8 mouse cellular contexts compared by ENCODE assay signal in the genomic region with DNA sequence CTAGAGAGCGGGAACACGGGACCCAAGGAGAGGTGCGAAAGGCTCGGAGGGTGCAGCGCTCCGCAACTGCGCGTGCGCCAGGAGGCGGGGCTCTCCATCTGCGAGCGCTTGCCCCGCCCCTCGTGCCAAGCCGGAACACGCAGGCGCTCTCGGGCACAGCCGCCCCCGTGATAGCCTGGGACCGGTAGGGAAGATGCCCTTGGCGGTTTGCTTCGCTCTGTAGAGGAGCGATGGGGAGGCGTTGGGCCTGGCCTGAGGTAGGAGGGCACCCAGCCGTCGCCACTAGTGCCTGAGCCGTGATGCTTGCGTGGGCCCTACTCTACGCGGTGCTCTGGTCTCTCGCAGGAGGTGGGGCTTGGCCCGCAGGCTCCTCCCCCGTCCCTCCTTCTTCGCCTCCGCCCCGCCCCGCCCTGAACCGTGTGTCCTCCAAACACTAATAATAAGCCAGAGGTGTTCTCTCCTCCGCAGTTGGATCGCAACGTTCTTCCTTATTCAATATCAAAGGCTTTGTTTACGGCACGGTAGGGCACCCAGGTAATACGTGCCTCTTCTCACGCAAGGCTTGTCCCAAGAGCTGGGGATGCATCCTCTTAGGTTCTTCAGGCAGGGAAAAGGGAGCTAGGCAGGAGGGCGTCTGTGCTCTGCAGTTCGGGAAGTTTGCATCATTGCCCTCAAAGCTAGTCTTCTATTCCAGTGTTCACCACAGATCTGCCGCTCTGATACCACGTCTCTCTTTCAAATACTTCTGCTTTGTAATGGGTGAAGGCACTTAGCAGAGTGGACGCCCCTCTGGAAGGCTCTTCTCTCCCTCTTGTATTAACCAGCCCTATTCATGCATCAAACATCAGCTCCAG. TPM values are rescaled to one million over a fixed set of nuclear protein-coding genes. Genes with fewer than 3 reads are reported as not detected.
A peak's percentile ranks its signal among the peaks of the same experiment; 100 is the strongest.
DNase-seq lines count a peak whose midpoint lies in the region; ATAC-seq and TF ChIP-seq lines count a peak whose summit lies in the region.

A gene (plus strand): TSS at position 123 of the 854 bp plus-strand sequence.

- peaks cover 38% of the 10 kb centered on the region for H3K27me3 ChIP-seq in forebrain, embryonic 14.5 days (replicated peaks; ENCODE audit: control insufficient read depth, insufficient read depth, low read length)
- H3K27me3 ChIP-seq in liver, postnatal 0 days (ENCODE audit: insufficient read depth, low read length): peaks cover 43% of the 10 kb centered on the region
- H3K27me3 ChIP-seq in neural tube, embryonic 13.5 days: peaks cover 44% of the 10 kb centered on the region

- H3K9me3 ChIP-seq in ES-E14 (ENCODE audit: control insufficient read depth, insufficient read depth, low read depth, low read length): no peaks in the 10 kb centered on the region
- no peaks in the 10 kb centered on the region for H3K9me3 ChIP-seq in forebrain, embryonic 14.5 days (replicated peaks; ENCODE audit: control insufficient read depth, low read length)
- no peaks in the 10 kb centered on the region for H3K9me3 ChIP-seq in liver, postnatal 0 days (ENCODE audit: low read length)
- no peaks in the 10 kb centered on the region for H3K9me3 ChIP-seq in neural tube, embryonic 13.5 days

- TF ChIP-seq CTCF in liver, postnatal 0 days (IDR thresholded peaks at IDR 0.05; ENCODE audit: low read depth): no peak; the same call in 1 of the 2 replicates

- under 1% methylated on average over 51 of the region's 51 CpGs for WGBS in forebrain, embryonic 14.5 days
- 3% methylated on average over 51 of the region's 51 CpGs for WGBS in liver, postnatal 0 days (ENCODE audit: insufficient replicate concordance)
- WGBS in neural tube, embryonic 13.5 days: under 1% methylated on average over 51 of the region's 51 CpGs

- intact Hi-C loops in heart, postnatal 14 days (cut with DNase I): no loop called here

- DNase-seq in ES-E14 (ENCODE audit: low read depth, low spot score): peak; percentile 87
- DNase-seq in cerebellum, adult 11 months: peak; percentile 91
- peak; percentile 95 for DNase-seq in forebrain, embryonic 14.5 days (ENCODE audit: low spot score)
- DNase-seq in heart, postnatal 14 days: peak; percentile 90 to 91
- DNase-seq in layer of hippocampus, adult 11-12 months (ENCODE audit: low spot score): peak; percentile 91
- DNase-seq in liver, postnatal 0 days: peak; percentile 97
- peak; percentile 86 for DNase-seq in telencephalon, adult 2 months (ENCODE audit: low read depth, low spot score)

- peak within 1 kb of the TSS; percentile 56; the same call in 1 of the 2 replicates for H3K27ac ChIP-seq in ES-E14 (ENCODE audit: insufficient read depth, low read depth, low read length, poor library complexity, severe bottlenecking)
- peak within 1 kb of the TSS; percentile 63; the same call in 1 of the 2 replicates for H3K27ac ChIP-seq in forebrain, embryonic 14.5 days (ENCODE audit: low read depth, low read length)
- peak within 1 kb of the TSS; percentile 69 for H3K27ac ChIP-seq in liver, postnatal 0 days (ENCODE audit: low read depth)
- peak within 1 kb of the TSS; percentile 92 for H3K27ac ChIP-seq in neural tube, embryonic 13.5 days (replicated peaks)

- H3K36me3 ChIP-seq in ES-E14 (ENCODE audit: control insufficient read depth, insufficient read depth, low read length, poor library complexity, severe bottlenecking): no peaks in the 10 kb centered on the region
- no peaks in the 10 kb centered on the region for H3K36me3 ChIP-seq in forebrain, embryonic 14.5 days (ENCODE audit: control insufficient read depth, insufficient read depth, low read length)
- no peaks in the 10 kb centered on the region for H3K36me3 ChIP-seq in liver, postnatal 0 days (replicated peaks; ENCODE audit: insufficient read depth, low read length)
- no peaks in the 10 kb centered on the region for H3K36me3 ChIP-seq in neural tube, embryonic 13.5 days

- peak; percentile 98 for ATAC-seq in forebrain, embryonic 14.5 days
- peak; percentile 99 for ATAC-seq in liver, postnatal 0 days
- peak; percentile 98 for ATAC-seq in neural tube, embryonic 13.5 days (ENCODE audit: low read depth)

- H3K4me2 ChIP-seq in forebrain, embryonic 14.5 days (ENCODE audit: low read length): peak within 1 kb of the TSS; percentile 48
- peak within 1 kb of the TSS; percentile 93 for H3K4me2 ChIP-seq in liver, postnatal 0 days (ENCODE audit: low read depth, low read length)
- H3K4me2 ChIP-seq in neural tube, embryonic 13.5 days: peak within 1 kb of the TSS; percentile 71

- peaks cover 0 to 4% of the 10 kb centered on the region in 2 experiments; a peak in 1 of 4 replicates for H3K4me1 ChIP-seq in ES-E14 (ENCODE audit: control insufficient read depth in 2 of 2, insufficient read depth in 2 of 2, low read length in 2 of 2, poor library complexity in 1 of 2)
- no peaks in the 10 kb centered on the region for H3K4me1 ChIP-seq in forebrain, embryonic 14.5 days (ENCODE audit: control insufficient read depth, insufficient read depth, low read length)
- peaks cover 14% of the 10 kb centered on the region for H3K4me1 ChIP-seq in liver, postnatal 0 days (ENCODE audit: insufficient read depth)
- peaks cover 11% of the 10 kb centered on the region; the same call in 1 of the 2 replicates for H3K4me1 ChIP-seq in neural tube, embryonic 13.5 days (replicated peaks)

- TF ChIP-seq EP300 in liver, postnatal 0 days (IDR thresholded peaks at IDR 0.05; ENCODE audit: low read depth): no peak

- in situ Hi-C loops in ES-E14 (cut with MboI; ENCODE audit: low sequenced_read_pairs in 2 of 2, unreplicated experiment in 2 of 2): no loop called here

- H3K4me3 ChIP-seq in ES-E14 (ENCODE audit: insufficient read depth in 1 of 2, low read depth in 1 of 2, low read length in 2 of 2, poor library complexity in 1 of 2, severe bottlenecking in 1 of 2): peak within 1 kb of the TSS; percentile 94 to 96
- peak within 1 kb of the TSS; percentile 56 for H3K4me3 ChIP-seq in forebrain, embryonic 14.5 days (ENCODE audit: low read depth, low read length)
- H3K4me3 ChIP-seq in liver, postnatal 0 days (ENCODE audit: low read depth, low read length): peak within 1 kb of the TSS; percentile 65
- peak within 1 kb of the TSS; percentile 67 for H3K4me3 ChIP-seq in neural tube, embryonic 13.5 days

- H3K9ac ChIP-seq in ES-E14 (ENCODE audit: insufficient read depth, low read depth, low read length, poor library complexity, severe bottlenecking): peak within 1 kb of the TSS; percentile 94
- peak within 1 kb of the TSS; percentile 71 for H3K9ac ChIP-seq in forebrain, embryonic 14.5 days (ENCODE audit: low read length)
- peak within 1 kb of the TSS; percentile 73 for H3K9ac ChIP-seq in liver, postnatal 0 days (replicated peaks)
- H3K9ac ChIP-seq in neural tube, embryonic 13.5 days: peak within 1 kb of the TSS; percentile 81

TF ChIP-seq in ES-E14, 5 proteins besides CTCF, POLR2A, EP300 and RAD21:
- no peak for TF ChIP-seq CHD2 (IDR thresholded peaks at IDR 0.05; ENCODE audit: low read depth, low read length)
- no peak for TF ChIP-seq ZNF384 (IDR thresholded peaks at IDR 0.05; ENCODE audit: low read depth, low read length)
- no peak for TF ChIP-seq ZC3H11A (IDR thresholded peaks at IDR 0.05; ENCODE audit: borderline replicate concordance, low read depth, low read length)
- TF ChIP-seq HCFC1 (IDR thresholded peaks at IDR 0.05; ENCODE audit: borderline replicate concordance, insufficient read depth, low read length): 0 out of 2 replicates have a peak, but pooled peaks have one; percentile 40
- no peak for TF ChIP-seq MAFK (IDR thresholded peaks at IDR 0.05; ENCODE audit: insufficient read depth, low read depth, low read length)

RNA-seq across cellular contexts. Expression of the gene that starts here (rescaled TPM):
- total RNA-seq in ES-E14 (2012; rRNA removed): 0.22 and 0.63 TPM in 2 replicates
- not detected in 2 replicates for polyA plus RNA-seq in forebrain, embryonic 14.5 days (2014; fragmentation: Nextera tagmentation; extraction: Ambion mirVana)
- total RNA-seq in heart, postnatal 14 days (2021): not detected
- 0.65 and 1.1 TPM in 2 replicates for polyA plus RNA-seq in liver, postnatal 0 days (2015; fragmentation: Nextera tagmentation; extraction: Ambion mirVana)
- polyA plus RNA-seq in neural tube, embryonic 13.5 days (2015; fragmentation: Nextera tagmentation; extraction: Ambion mirVana): 0.23 TPM in 1 of 2 replicates, not detected in the other

Comparison
In these comparisons a context has a peak if more than half of its experiments do, and no peak if none do; other contexts are left out.
1. Peak in every context shown above with its lines: DNase-seq, ATAC-seq, H3K4me3 ChIP-seq and H3K27ac ChIP-seq.
2. Peak in DNase-seq, H3K4me3 ChIP-seq, H3K27ac ChIP-seq and H3K9ac ChIP-seq in ES-E14; RNA of the gene not detected or under 1 TPM.
3. Peak in DNase-seq, ATAC-seq, H3K4me3 ChIP-seq, H3K27ac ChIP-seq, H3K9ac ChIP-seq and H3K4me2 ChIP-seq in forebrain, embryonic 14.5 days; RNA of the gene not detected or under 1 TPM.
4. Peak in DNase-seq in heart, postnatal 14 days; RNA of the gene not detected or under 1 TPM.
5. Peak in ATAC-seq, H3K4me3 ChIP-seq, H3K27ac ChIP-seq, H3K9ac ChIP-seq and H3K4me2 ChIP-seq in neural tube, embryonic 13.5 days; RNA of the gene not detected or under 1 TPM.